Mouse (Mus musculus) embryonic facial prominence, embryonic 14.5 days (tissue): ENCODE measurements at regions not wholly inside any gene's neighbourhood (a gene's known extent, or its start where the extent isn't known, plus 50 kb on each side); places are given as distances from the start of the nearest gene placed in this dataset.
A peak's percentile ranks its signal among the peaks of the same experiment; 100 is the strongest.

ENCODE experiments used
- ATAC-seq: fragments of 200-750 bp; cut with Nextera tagmentation; 2 replicates; pipeline ENCODE4 v1.8.0; 2017; ENCODE audit warnings: low read depth, moderate number of reproducible peaks, moderate TSS enrichment
- DNase-seq: peaks from one replicate; pipeline ENCODE4 v3.0.0-alpha.2; 2015; ENCODE audit warnings: low spot score
- H3K27ac ChIP-seq: fragments of 300-500 bp; sonication (generic); replicated peaks from 2 replicates; pipeline ENCODE4 v1.5.1; 2014; ENCODE audit warnings: low read depth, mild to moderate bottlenecking, low read length, moderate library complexity
- H3K27me3 ChIP-seq: fragments of 300-500 bp; sonication (generic); replicated peaks from 2 replicates; pipeline ENCODE4 v1.6.1; 2014; ENCODE audit warnings: low read length; ENCODE audit not compliant: control insufficient read depth, insufficient read depth
- H3K36me3 ChIP-seq: fragments of 300-500 bp; sonication (generic); 2 replicates; pipeline ENCODE4 v1.6.1; 2014; ENCODE audit warnings: low read length, mixed read lengths; ENCODE audit not compliant: control insufficient read depth, insufficient read depth
- H3K4me1 ChIP-seq: fragments of 300-500 bp; sonication (generic); 2 replicates; pipeline ENCODE4 v1.6.1; 2014; ENCODE audit warnings: antibody characterized with exemption, low read length; ENCODE audit not compliant: control insufficient read depth, insufficient read depth
- H3K4me2 ChIP-seq: fragments of 300-500 bp; sonication (generic); 2 replicates; pipeline ENCODE4 v1.6.1; 2014; ENCODE audit warnings: low read depth, mild to moderate bottlenecking, low read length, moderate library complexity, mixed read lengths
- H3K4me3 ChIP-seq: fragments of 300-500 bp; sonication (generic); 2 replicates; pipeline ENCODE4 v1.5.1; 2014; ENCODE audit warnings: low read depth, mild to moderate bottlenecking, low read length
- H3K9ac ChIP-seq: fragments of 300-500 bp; sonication (generic); 2 replicates; pipeline ENCODE4 v1.6.1; 2014; ENCODE audit warnings: low read depth, mild to moderate bottlenecking, low read length, moderate library complexity, mixed read lengths
- H3K9me3 ChIP-seq: fragments of 300-500 bp; sonication (generic); 2 replicates; pipeline ENCODE4 v1.6.1; 2016; ENCODE audit warnings: low read length; ENCODE audit not compliant: control insufficient read depth
- WGBS: fragments of 180-500 bp; shearing (Covaris S2); extraction: QIAGEN DNeasy Blood & Tissue Kit; methylation state at CpG from one replicate; pipeline ENCODE4 v1.1.7; 2014; 5-methylcytosine and 5-hydroxymethylcytosine counted together

DNA sequence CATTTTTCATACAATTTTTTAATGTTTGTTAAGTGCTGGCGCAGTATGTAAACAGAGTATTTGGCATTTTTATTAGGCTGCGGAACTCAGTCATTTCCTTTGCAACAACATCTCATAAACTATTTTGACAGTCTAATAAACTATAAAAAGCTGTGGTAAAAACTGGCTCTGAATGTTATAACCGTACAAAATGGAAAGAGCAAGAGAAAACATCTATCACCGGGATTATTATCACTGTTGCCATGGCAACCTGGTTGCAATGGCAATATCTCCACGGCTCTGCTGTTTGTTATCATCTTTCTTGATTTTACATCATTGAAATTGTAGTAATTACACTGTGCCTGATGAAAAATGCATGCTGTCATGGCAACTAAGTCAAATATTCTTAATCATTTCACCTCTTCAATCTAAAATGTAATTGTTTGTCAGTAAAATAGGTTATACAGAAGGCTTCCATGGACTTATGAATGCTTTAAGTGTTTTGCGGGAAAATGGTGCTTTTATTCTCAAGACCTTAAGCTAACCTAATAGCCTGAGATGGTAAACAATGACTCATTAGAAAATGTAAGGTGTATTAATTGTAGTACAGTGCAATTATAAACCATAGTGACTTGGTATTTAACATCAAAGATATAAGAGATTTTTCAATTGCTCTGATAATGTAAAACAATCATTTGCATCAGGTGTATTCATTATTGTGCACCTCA lies 671.0 kb downstream of the Car8 start:
- Histone ChIP-seq H3K36me3 (no peaks in the 10 kb centered on the region), H3K9ac (no peak overlapping the region), H3K27me3 (no peaks in the 10 kb centered on the region), H3K9me3 (no peaks in the 10 kb centered on the region), H3K4me3 (no peak overlapping the region), H3K4me2 (no peak overlapping the region), H3K4me1 (no peaks in the 10 kb centered on the region), H3K27ac (no peak overlapping the region)
- no peak for ATAC-seq
- WGBS: 69% methylated on average over 6 of the region's 6 CpGs
- peak; percentile 30 for DNase-seq

DNA sequence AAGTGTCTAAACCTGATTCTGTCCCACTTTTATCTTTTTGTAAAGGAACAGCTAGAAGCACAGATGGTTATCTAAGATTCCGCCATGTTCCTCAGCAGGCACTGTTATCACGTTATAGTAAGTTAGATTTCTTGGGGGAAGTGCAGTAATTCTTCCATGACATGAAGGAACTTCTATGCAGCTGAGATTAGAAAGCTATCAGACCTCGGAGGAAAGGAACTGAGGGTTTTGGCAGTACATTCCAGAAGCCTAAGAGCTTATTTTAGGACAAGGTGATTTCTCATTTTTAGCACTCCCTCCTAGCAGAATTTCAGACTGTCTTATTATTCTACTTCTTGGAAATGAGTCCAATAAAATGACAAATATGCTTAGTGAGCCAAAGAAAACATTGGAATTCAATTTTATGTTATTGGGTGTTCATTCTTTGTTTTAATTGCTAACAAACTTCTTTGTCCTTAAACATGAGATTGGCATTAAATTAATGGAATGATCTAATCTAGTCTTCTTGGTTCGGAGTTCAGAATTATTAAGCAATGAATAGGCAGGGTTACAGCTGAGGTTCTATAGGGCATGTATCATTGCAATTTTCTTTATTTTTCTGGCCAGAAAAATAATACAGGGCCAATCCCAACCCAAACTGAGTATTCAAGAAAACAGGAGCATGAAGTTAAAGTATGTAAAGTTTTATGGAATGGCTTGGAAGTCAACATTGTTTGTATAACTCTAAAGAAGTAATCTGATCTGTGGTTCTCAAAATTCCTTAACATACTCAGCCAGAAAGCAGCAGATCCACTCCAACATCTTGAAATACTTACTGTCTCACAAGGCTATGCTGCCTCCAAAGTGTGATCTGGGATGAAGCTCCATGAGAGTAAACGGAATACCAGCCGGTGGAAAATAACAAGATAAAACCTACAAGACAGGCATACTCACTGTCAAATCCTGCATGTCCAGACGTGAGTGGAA lies 678.7 kb downstream of the Car8 start:
- H3K4me3 ChIP-seq: no peak overlapping the region
- no peak overlapping the region for H3K9ac ChIP-seq
- H3K4me2 ChIP-seq: no peak overlapping the region
- ATAC-seq: peak; percentile 75
- H3K27ac ChIP-seq: peak overlapping the region; percentile 3; the same call in 1 of the 2 replicates
- H3K9me3 ChIP-seq: 0 out of 2 replicates have a peak, but pooled peaks cover 6% of the 10 kb centered on the region
- no peaks in the 10 kb centered on the region for H3K36me3 ChIP-seq
- 30% methylated on average over 7 of the region's 7 CpGs for WGBS
- H3K4me1 ChIP-seq: 0 out of 2 replicates have a peak, but pooled peaks cover 3% of the 10 kb centered on the region
- peak; percentile 91 for DNase-seq
- H3K27me3 ChIP-seq: no peaks in the 10 kb centered on the region

GRCm38 (mm10) chr4:7558721-7559120 lies 680.1 kb downstream of the Car8 start:
- no peak for ATAC-seq
- WGBS: 70% methylated on average over 2 of the region's 2 CpGs
- no peak for DNase-seq
- Histone ChIP-seq H3K4me2 (no peak overlapping the region), H3K27me3 (no peaks in the 10 kb centered on the region), H3K36me3 (no peaks in the 10 kb centered on the region), H3K27ac (no peak overlapping the region), H3K4me3 (no peak overlapping the region), H3K9me3 (0 out of 2 replicates have a peak, but pooled peaks cover 6% of the 10 kb centered on the region), H3K4me1 (0 out of 2 replicates have a peak, but pooled peaks cover 3% of the 10 kb centered on the region), H3K9ac (no peak overlapping the region)

- WGBS: 88% methylated on average over 4 of the region's 4 CpGs
- ATAC-seq: no peak
Measured at GRCm38 (mm10) chr4:7534301-7534700, 704.5 kb downstream of the Car8 start.

DNA sequence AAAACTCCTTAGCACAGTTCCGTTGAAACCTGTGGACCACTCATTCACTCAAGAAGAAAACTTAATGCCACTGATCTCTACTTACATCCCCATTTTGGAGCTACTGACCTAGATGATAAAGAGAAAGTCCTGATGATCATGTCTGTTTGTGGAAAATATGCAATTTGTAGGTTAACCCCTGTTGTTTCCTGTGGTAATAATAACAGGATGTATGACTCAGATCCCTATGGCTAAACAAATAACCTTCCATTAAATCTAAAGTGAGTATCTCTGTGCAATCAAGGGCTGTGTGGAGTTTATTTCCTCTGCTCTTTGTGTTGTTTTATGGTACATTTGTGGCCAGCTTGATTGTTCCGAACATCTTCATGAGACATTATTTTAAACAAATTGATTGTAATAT lies 711.1 kb downstream of the Car8 start:
- no peaks in the 10 kb centered on the region for H3K27me3 ChIP-seq
- no peak overlapping the region for H3K9ac ChIP-seq
- no peaks in the 10 kb centered on the region for H3K4me1 ChIP-seq
- no peaks in the 10 kb centered on the region for H3K9me3 ChIP-seq
- ATAC-seq (no peak), DNase-seq (no peak)
- no peak overlapping the region for H3K27ac ChIP-seq
- no peaks in the 10 kb centered on the region for H3K36me3 ChIP-seq
- WGBS: 78% methylated on average over 2 of the region's 2 CpGs
- H3K4me3 ChIP-seq: no peak overlapping the region
- no peak overlapping the region for H3K4me2 ChIP-seq

More at GRCm38 (mm10) chr4:7534301-7534700, 704.5 kb downstream of the Car8 start:
- Histone ChIP-seq H3K9ac (no peak overlapping the region), H3K9me3 (no peaks in the 10 kb centered on the region), H3K4me3 (no peak overlapping the region), H3K27me3 (no peaks in the 10 kb centered on the region), H3K4me2 (no peak overlapping the region), H3K4me1 (no peaks in the 10 kb centered on the region), H3K36me3 (no peaks in the 10 kb centered on the region), H3K27ac (no peak overlapping the region)
- DNase-seq: no peak

DNA sequence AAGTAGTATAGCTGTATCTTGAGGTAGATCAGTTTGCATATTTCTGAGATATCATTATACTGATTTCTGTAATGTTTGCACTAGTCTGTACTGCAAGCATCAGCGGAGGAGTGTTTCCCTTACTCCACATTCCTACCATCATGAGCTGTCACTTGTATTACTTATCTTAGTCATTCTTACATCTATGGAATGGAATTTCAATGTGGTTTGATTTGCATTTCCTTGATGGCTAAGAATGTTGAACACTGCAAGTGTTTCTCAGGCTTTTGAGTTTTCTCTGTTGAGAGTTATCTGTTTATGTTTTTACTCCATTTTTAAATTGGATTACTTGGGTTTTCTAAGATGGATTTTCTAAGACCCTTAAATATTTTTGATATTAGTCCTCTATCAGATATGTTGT lies 725.8 kb downstream of the Car8 start:
- Histone ChIP-seq H3K9me3 (no peaks in the 10 kb centered on the region), H3K27me3 (no peaks in the 10 kb centered on the region), H3K4me2 (no peak overlapping the region), H3K4me3 (no peak overlapping the region), H3K27ac (no peak overlapping the region), H3K9ac (no peak overlapping the region), H3K36me3 (no peaks in the 10 kb centered on the region), H3K4me1 (no peaks in the 10 kb centered on the region)
- DNase-seq: no peak
- 60% methylated on average over 1 of the region's 1 CpGs for WGBS
- no peak for ATAC-seq

DNA sequence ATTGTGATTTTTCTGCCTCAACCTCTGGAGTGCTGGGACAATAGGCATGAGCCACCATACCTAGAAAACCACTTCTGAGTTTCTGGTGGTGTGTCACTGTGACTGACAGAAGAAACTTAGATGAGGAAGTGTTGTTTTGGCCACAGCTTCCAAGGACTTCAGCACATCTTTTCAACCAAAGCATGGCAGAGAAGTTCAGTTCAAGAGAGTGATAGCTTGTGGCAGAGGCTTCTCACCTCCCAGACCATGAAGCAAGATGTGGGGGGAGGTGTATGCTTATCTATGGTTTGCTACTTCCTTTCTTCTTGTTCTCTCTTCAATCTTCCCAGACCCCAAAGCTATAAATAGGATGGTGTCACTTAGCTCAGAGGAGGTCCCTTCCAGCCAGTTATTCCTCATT lies 753.3 kb downstream of the Car8 start:
- ATAC-seq (no peak), DNase-seq (no peak)
- Histone ChIP-seq H3K9me3 (no peaks in the 10 kb centered on the region), H3K27ac (no peak overlapping the region), H3K4me1 (no peaks in the 10 kb centered on the region), H3K27me3 (no peaks in the 10 kb centered on the region), H3K9ac (no peak overlapping the region), H3K36me3 (no peaks in the 10 kb centered on the region), H3K4me2 (no peak overlapping the region), H3K4me3 (no peak overlapping the region)

GRCm38 (mm10) chr4:7455130-7455529 lies 783.7 kb downstream of the Car8 start:
- no peaks in the 10 kb centered on the region for H3K27me3 ChIP-seq
- H3K4me1 ChIP-seq: peaks cover 4% of the 10 kb centered on the region; the same call in 1 of the 2 replicates
- ATAC-seq: no peak
- no peak overlapping the region for H3K27ac ChIP-seq
- H3K4me2 ChIP-seq: peak overlapping the region; percentile 35
- H3K36me3 ChIP-seq: no peaks in the 10 kb centered on the region
- no peaks in the 10 kb centered on the region for H3K9me3 ChIP-seq
- DNase-seq: peak; percentile 21
- H3K9ac ChIP-seq: no peak overlapping the region
- 4% methylated on average over 9 of the region's 9 CpGs for WGBS
- no peak overlapping the region for H3K4me3 ChIP-seq
